Mouse (Mus musculus): ENCODE measurements around the gene Gcn1l1. TPM values are rescaled to one million over a fixed set of nuclear protein-coding genes. Genes with fewer than 3 reads are reported as not detected.
A peak's percentile ranks its signal among the peaks of the same experiment; 100 is the strongest.
"Not testable (repeated sequence)": the region's sequence is repeated elsewhere in the genome, so short reads cannot be mapped to it uniquely, and the experiment has no call there.

Gcn1l1 gene
- polyA plus RNA-seq, 1 experiment from 2014 or later = 20.9 TPM

- peaks cover 15% of the 10 kb centered on the region for H3K4me1 ChIP-seq (ENCODE audit: control insufficient read depth, insufficient read depth, low read length)
- not testable (repeated sequence) for H3K9ac ChIP-seq (ENCODE audit: low read length); ATAC-seq (replicated peaks; ENCODE audit: extremely low read depth, insufficient read depth, low FRiP score); H3K4me2 ChIP-seq (ENCODE audit: low read depth, low read length); H3K9me3 ChIP-seq (replicated peaks; ENCODE audit: control insufficient read depth, low read length); H3K27me3 ChIP-seq (ENCODE audit: control insufficient read depth, insufficient read depth, low read length); H3K27ac ChIP-seq (ENCODE audit: low read length); H3K4me3 ChIP-seq (ENCODE audit: low read length)
- H3K36me3 ChIP-seq (ENCODE audit: control insufficient read depth, insufficient read depth) = peaks cover 60% of the 10 kb centered on the region
- WGBS = 94% methylated on average over 4 of the region's 4 CpGs
Observed at GRCm38 (mm10) chr5:115577686-115578085, 12.6 kb downstream of the Gcn1l1 start.

GRCm38 (mm10) chr5:115578922-115579321 lies 13.9 kb downstream of the Gcn1l1 start:
- H3K4me3 ChIP-seq (ENCODE audit: low read length) = no peak overlapping the region
- H3K4me2 ChIP-seq (ENCODE audit: low read depth, low read length) = no peak overlapping the region
- peaks cover 6% of the 10 kb centered on the region for H3K9me3 ChIP-seq (replicated peaks; ENCODE audit: control insufficient read depth, low read length)
- H3K36me3 ChIP-seq (ENCODE audit: control insufficient read depth, insufficient read depth) = peaks cover 73% of the 10 kb centered on the region
- H3K27ac ChIP-seq (ENCODE audit: low read length) = no peak overlapping the region
- no peaks in the 10 kb centered on the region for H3K27me3 ChIP-seq (ENCODE audit: control insufficient read depth, insufficient read depth, low read length)
- H3K9ac ChIP-seq (ENCODE audit: low read length) = no peak overlapping the region
- H3K4me1 ChIP-seq (ENCODE audit: control insufficient read depth, insufficient read depth, low read length) = peaks cover 10% of the 10 kb centered on the region
- no peak for ATAC-seq (replicated peaks; ENCODE audit: extremely low read depth, insufficient read depth, low FRiP score)
- 85% methylated on average over 14 of the region's 14 CpGs for WGBS

- Histone ChIP-seq H3K9ac (ENCODE audit: low read length) (no peak overlapping the region), H3K36me3 (ENCODE audit: control insufficient read depth, insufficient read depth) (peaks cover 77% of the 10 kb centered on the region), H3K4me1 (ENCODE audit: control insufficient read depth, insufficient read depth, low read length) (peaks cover 8% of the 10 kb centered on the region), H3K27me3 (ENCODE audit: control insufficient read depth, insufficient read depth, low read length) (no peaks in the 10 kb centered on the region), H3K4me3 (ENCODE audit: low read length) (no peak overlapping the region), H3K9me3 (replicated peaks; ENCODE audit: control insufficient read depth, low read length) (peaks cover 6% of the 10 kb centered on the region), H3K27ac (ENCODE audit: low read length) (no peak overlapping the region), H3K4me2 (ENCODE audit: low read depth, low read length) (no peak overlapping the region)
- 86% methylated on average over 5 of the region's 5 CpGs for WGBS
- no peak for ATAC-seq (replicated peaks; ENCODE audit: extremely low read depth, insufficient read depth, low FRiP score)
Observed at GRCm38 (mm10) chr5:115579363-115579762, 14.3 kb downstream of the Gcn1l1 start.

GRCm38 (mm10) chr5:115580229-115581001 lies 15.4 kb downstream of the Gcn1l1 start:
- Histone ChIP-seq H3K9ac (ENCODE audit: low read length) (no peak overlapping the region), H3K4me3 (ENCODE audit: low read length) (no peak overlapping the region), H3K9me3 (replicated peaks; ENCODE audit: control insufficient read depth, low read length) (peaks cover 6% of the 10 kb centered on the region), H3K27me3 (ENCODE audit: control insufficient read depth, insufficient read depth, low read length) (no peaks in the 10 kb centered on the region), H3K27ac (ENCODE audit: low read length) (no peak overlapping the region), H3K4me2 (ENCODE audit: low read depth, low read length) (no peak overlapping the region), H3K4me1 (ENCODE audit: control insufficient read depth, insufficient read depth, low read length) (no peaks in the 10 kb centered on the region), H3K36me3 (ENCODE audit: control insufficient read depth, insufficient read depth) (peaks cover 84% of the 10 kb centered on the region)
- ATAC-seq (replicated peaks; ENCODE audit: extremely low read depth, insufficient read depth, low FRiP score) = no peak
- 80% methylated on average over 14 of the region's 14 CpGs for WGBS

- no peaks in the 10 kb centered on the region for H3K27me3 ChIP-seq (ENCODE audit: control insufficient read depth, insufficient read depth, low read length)
- WGBS = 91% methylated on average over 9 of the region's 9 CpGs
Observed at GRCm38 (mm10) chr5:115581662-115582061, 16.6 kb downstream of the Gcn1l1 start.

GRCm38 (mm10) chr5:115585616-115586015 lies 20.6 kb downstream of the Gcn1l1 start:
- H3K27ac ChIP-seq (ENCODE audit: low read length) = no peak overlapping the region
- peaks cover 6% of the 10 kb centered on the region for H3K9me3 ChIP-seq (replicated peaks; ENCODE audit: control insufficient read depth, low read length)
- H3K4me1 ChIP-seq (ENCODE audit: control insufficient read depth, insufficient read depth, low read length) = no peaks in the 10 kb centered on the region
- H3K4me2 ChIP-seq (ENCODE audit: low read depth, low read length) = no peak overlapping the region
- peaks cover 79% of the 10 kb centered on the region for H3K36me3 ChIP-seq (ENCODE audit: control insufficient read depth, insufficient read depth)
- no peak overlapping the region for H3K4me3 ChIP-seq (ENCODE audit: low read length)
- H3K27me3 ChIP-seq (ENCODE audit: control insufficient read depth, insufficient read depth, low read length) = no peaks in the 10 kb centered on the region
- ATAC-seq (replicated peaks; ENCODE audit: extremely low read depth, insufficient read depth, low FRiP score) = no peak
- 89% methylated on average over 12 of the region's 12 CpGs for WGBS
- H3K9ac ChIP-seq (ENCODE audit: low read length) = no peak overlapping the region

More at GRCm38 (mm10) chr5:115581662-115582061, 16.6 kb downstream of the Gcn1l1 start:
- ATAC-seq (replicated peaks; ENCODE audit: extremely low read depth, insufficient read depth, low FRiP score) = no peak
- Histone ChIP-seq H3K9me3 (replicated peaks; ENCODE audit: control insufficient read depth, low read length) (peaks cover 6% of the 10 kb centered on the region), H3K27ac (ENCODE audit: low read length) (no peak overlapping the region), H3K4me3 (ENCODE audit: low read length) (no peak overlapping the region), H3K36me3 (ENCODE audit: control insufficient read depth, insufficient read depth) (peaks cover 86% of the 10 kb centered on the region), H3K4me2 (ENCODE audit: low read depth, low read length) (no peak overlapping the region), H3K4me1 (ENCODE audit: control insufficient read depth, insufficient read depth, low read length) (no peaks in the 10 kb centered on the region), H3K9ac (ENCODE audit: low read length) (no peak overlapping the region)

GRCm38 (mm10) chr5:115586166-115586565 lies 21.1 kb downstream of the Gcn1l1 start:
- no peaks in the 10 kb centered on the region for H3K27me3 ChIP-seq (ENCODE audit: control insufficient read depth, insufficient read depth, low read length)
- H3K9ac ChIP-seq (ENCODE audit: low read length) = no peak overlapping the region
- peaks cover 79% of the 10 kb centered on the region for H3K36me3 ChIP-seq (ENCODE audit: control insufficient read depth, insufficient read depth)
- no peak overlapping the region for H3K4me3 ChIP-seq (ENCODE audit: low read length)
- WGBS = 94% methylated on average over 15 of the region's 15 CpGs
- peaks cover 6% of the 10 kb centered on the region for H3K9me3 ChIP-seq (replicated peaks; ENCODE audit: control insufficient read depth, low read length)
- H3K4me1 ChIP-seq (ENCODE audit: control insufficient read depth, insufficient read depth, low read length) = no peaks in the 10 kb centered on the region
- H3K4me2 ChIP-seq (ENCODE audit: low read depth, low read length) = no peak overlapping the region
- no peak overlapping the region for H3K27ac ChIP-seq (ENCODE audit: low read length)
- ATAC-seq (replicated peaks; ENCODE audit: extremely low read depth, insufficient read depth, low FRiP score) = no peak

- H3K4me1 ChIP-seq (ENCODE audit: control insufficient read depth, insufficient read depth, low read length) = no peaks in the 10 kb centered on the region
- H3K36me3 ChIP-seq (ENCODE audit: control insufficient read depth, insufficient read depth) = peaks cover 79% of the 10 kb centered on the region
- H3K4me3 ChIP-seq (ENCODE audit: low read length) = no peak overlapping the region
- ATAC-seq (replicated peaks; ENCODE audit: extremely low read depth, insufficient read depth, low FRiP score) = no peak
- 85% methylated on average over 2 of the region's 2 CpGs for WGBS
- H3K4me2 ChIP-seq (ENCODE audit: low read depth, low read length) = no peak overlapping the region
- no peak overlapping the region for H3K9ac ChIP-seq (ENCODE audit: low read length)
- no peaks in the 10 kb centered on the region for H3K27me3 ChIP-seq (ENCODE audit: control insufficient read depth, insufficient read depth, low read length)
- no peak overlapping the region for H3K27ac ChIP-seq (ENCODE audit: low read length)
- peaks cover 6% of the 10 kb centered on the region for H3K9me3 ChIP-seq (replicated peaks; ENCODE audit: control insufficient read depth, low read length)
Observed at GRCm38 (mm10) chr5:115586780-115587179, 21.7 kb downstream of the Gcn1l1 start.

- H3K27ac ChIP-seq (ENCODE audit: low read length) = no peak overlapping the region
- no peak overlapping the region for H3K4me3 ChIP-seq (ENCODE audit: low read length)
- peaks cover 74% of the 10 kb centered on the region for H3K36me3 ChIP-seq (ENCODE audit: control insufficient read depth, insufficient read depth)
- H3K4me1 ChIP-seq (ENCODE audit: control insufficient read depth, insufficient read depth, low read length) = peaks cover 2% of the 10 kb centered on the region; the same call in 1 of the 2 replicates
- ATAC-seq (replicated peaks; ENCODE audit: extremely low read depth, insufficient read depth, low FRiP score) = 0 out of 2 replicates have a peak, but pooled peaks have one; percentile 43
- H3K27me3 ChIP-seq (ENCODE audit: control insufficient read depth, insufficient read depth, low read length) = no peaks in the 10 kb centered on the region
- no peak overlapping the region for H3K9ac ChIP-seq (ENCODE audit: low read length)
- WGBS = 74% methylated on average over 11 of the region's 11 CpGs
- H3K4me2 ChIP-seq (ENCODE audit: low read depth, low read length) = no peak overlapping the region
- H3K9me3 ChIP-seq (replicated peaks; ENCODE audit: control insufficient read depth, low read length) = no peaks in the 10 kb centered on the region
Observed at GRCm38 (mm10) chr5:115591028-115591427, 26.0 kb downstream of the Gcn1l1 start.
